Mouse (Mus musculus): Measurements from ENCODE around the gene Necab2.

Gene Necab2

DNA sequence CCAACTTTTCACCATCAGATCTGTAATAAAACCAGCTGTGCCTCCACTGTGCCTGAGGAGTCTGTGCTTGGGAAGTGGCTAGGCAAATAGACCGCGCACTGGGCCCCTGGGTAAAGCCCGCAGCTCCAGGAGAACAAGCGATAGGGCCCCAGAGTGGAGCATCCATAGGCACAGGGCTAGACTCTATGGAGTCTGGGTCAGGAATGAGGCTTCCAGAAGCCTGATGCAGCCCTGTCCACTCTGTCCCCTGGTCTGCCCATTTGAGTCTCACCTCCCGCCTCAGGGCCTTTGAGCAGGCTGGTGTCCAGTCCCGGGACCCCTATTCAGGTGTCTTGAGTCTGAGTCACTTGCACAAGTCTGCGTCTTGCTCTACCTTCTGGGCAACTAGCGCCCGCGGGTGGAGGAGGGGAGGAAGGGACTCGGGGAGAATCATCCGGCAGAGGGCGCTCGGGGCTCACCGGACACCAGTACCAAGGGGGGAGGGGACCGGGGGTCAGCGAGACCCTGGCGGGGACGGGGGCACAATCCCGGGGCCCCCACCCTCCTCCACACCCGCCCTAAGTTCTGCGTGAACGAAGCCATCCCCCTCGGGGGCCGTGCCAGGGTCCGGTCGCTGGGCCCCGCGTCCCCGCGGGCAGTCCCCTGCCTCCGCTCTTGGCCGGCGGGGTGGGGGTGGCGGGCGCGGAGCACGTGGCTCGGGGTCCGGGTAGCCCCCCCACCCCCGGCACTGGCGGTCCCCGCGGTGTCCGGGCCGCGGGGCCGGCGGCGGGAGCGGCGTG lies at the start of gene Necab2:
Necab2 (plus strand) TSS at position 509 of the 779 bp plus-strand sequence.
- peak; percentile 60 to 85 for DNase-seq (ENCODE audit: low spot score in 2 of 2)

DNA sequence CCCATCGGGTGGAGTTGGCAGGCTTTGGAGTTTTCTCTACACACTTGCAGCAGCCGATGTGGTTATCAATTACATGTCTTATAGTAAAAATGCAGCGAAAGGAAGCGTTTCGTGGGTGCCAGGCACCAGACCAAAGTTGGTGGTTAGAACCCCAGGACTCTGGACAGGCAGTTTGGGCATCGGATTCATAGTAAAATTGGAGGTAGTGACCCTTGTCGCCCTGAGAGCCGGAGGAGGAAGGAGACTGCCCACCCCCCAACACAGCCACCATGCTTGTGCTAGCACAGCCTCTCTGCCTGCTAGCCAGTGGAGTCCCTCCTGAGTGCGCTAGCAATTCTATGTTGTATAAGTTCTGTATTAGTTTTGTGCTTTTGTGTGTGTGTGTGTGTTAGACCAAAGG lies 48.0 kb upstream of the Necab2 start:
- no peak for DNase-seq (ENCODE audit: low spot score in 2 of 2)

DNA sequence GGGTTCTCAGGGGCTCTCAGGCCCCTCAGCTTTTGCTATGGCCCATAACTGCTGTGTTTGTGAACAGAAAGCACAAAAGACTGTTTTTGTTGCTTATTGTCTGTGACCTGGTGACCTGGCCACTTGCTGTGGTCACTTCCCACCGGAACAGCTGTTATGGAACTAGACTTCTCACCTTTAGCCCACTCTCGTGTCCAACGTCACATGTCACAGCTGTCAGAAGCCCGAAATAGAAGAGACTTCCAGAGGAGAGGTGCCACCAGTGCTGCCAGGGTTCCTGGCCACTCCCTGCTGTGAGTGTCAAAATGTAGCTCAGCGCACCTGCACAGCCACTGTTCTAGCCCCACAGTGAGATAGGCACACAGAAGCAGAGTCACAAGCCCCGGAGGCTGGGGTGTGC lies 47.3 kb upstream of the Necab2 start:
- DNase-seq (ENCODE audit: low spot score in 2 of 2), result no peak

DNA sequence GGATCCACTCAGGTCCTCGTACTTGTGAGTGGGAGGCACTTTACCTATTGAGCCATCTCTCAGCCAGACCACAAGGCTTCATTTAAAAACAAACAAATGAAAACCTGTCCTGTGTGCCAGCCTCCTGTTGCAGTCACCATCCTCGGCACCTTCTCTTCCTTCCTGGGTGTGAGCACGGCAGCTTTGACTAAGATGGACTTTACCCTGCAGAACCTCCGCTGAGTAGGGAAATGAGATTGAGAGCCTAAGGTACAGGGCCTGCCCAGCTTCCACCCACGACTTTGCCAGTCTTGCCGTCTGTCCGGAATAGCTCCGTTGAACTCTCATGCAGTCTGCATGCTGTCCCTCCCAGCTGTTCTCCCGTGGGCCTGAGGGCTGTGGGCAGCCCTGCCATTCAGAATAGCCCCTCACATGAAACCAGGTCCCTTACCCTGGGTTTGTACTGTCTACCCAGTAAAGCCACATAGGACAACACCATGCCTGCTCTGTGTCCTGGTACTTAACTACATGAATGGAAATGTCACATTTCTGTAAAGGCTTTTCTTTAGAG lies 46.3 kb upstream of the Necab2 start:
- no peak for DNase-seq (ENCODE audit: low spot score in 2 of 2)

DNA sequence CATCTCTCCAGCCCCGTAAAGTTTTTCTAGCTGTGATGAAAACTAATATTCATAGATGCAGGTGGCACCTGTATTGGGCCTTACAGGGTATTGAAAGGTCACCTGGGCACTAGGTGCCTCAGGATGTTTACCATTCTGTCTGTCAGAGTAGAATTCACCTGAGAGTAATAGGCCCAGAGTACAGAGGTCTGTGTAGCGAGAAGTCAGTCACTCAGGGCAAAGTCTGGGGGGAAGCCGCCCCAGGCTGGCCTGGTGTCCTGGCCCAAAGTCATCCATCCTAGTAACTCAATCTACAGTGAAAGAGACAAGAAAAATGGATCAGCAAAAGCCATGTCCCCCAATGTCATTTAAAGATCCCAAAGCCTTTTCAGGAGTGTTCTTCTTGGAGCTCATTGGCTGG lies 45.6 kb upstream of the Necab2 start:
- DNase-seq (ENCODE audit: low spot score in 2 of 2), result no peak

DNA sequence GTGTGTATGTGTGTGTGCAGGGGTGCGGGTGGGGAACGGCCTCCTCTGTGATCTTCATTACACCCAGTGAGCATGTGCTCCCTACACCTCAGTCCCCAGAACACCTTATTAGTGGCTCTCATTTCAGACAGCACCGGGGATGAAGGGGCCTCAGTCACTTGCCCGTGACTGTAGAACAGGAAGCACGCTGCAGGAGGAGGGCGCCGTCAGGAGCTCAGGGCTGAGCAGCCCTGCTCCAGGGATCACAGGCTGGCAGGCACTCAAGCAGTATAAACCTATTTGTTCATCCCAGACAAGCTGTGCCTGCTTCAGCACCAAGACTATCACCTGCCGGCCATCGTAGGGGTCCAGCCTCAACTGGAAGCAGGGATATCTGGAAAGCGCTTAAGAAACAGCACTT lies 42.6 kb upstream of the Necab2 start:
- no peak for DNase-seq (ENCODE audit: low spot score in 2 of 2)

DNA sequence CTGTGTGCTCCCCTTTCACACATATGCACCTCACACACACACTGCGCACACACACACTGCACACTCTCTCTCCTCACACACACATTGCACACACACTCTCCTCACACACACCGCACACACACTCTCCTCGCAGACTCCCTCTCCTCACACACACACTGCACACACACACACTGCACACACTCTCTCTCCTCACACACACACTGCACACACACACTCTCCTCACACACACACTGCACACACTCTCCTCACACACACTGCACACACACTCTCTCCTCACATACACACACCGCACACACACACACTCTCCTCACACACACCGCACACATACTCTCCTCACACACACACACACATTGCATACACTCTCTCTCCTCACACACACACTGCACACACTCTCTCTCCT lies 41.9 kb upstream of the Necab2 start:
- DNase-seq (ENCODE audit: low spot score in 2 of 2), result no peak

DNA sequence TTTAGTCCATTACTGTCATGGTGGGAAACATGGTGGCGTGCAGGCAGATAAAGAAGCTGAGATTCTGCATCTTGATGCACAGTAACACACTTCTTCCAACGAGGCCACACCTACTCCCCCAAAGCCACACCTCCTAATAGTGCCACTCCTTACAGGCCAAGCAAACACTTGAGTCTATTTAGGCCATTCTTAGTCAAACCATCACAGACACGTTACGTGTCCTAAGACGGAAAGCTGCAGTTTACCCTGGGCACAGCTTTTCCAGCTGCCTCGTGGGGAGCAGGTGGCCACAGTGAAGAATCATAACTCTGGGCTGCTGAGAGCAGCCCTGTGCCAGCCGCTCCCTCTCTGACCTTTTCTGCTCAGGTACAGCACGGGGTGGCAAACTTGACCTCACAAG lies 38.2 kb upstream of the Necab2 start:
- DNase-seq (ENCODE audit: low spot score in 2 of 2), result no peak

DNA sequence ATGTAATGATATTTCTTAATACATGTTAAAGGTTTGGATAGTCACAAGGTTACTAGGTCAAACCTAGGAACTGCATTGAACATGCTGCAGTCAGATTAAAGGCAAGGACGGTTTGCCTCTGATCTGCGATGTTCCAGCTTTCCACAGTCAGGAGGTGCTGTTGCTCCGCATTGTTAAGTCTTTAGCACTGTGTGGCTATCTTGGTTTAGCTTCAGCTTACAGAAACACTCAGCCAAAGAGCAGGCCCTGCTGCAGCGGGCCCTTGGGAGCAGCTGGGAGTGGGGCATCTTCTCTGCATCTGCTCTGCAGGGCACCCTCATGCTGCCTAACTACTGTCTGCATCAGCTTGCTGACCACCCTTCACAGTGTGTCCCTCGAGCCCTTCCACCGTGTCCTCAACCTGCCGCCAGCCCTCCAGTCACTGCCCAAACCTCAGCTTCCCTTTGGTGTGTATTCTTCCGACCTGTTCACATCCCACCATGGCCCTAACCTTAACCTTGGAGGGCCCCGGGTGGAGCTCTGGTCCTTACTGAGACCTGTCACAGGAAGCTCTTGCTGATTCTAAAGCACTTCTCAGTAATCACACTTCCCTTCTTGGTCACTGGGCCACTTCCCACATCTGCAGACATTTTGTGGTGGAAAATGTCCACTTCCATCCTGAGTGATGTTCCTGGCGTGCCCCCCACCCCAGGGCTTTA lies 34.3 kb upstream of the Necab2 start:
- no peak for DNase-seq (ENCODE audit: low spot score in 2 of 2)

DNA sequence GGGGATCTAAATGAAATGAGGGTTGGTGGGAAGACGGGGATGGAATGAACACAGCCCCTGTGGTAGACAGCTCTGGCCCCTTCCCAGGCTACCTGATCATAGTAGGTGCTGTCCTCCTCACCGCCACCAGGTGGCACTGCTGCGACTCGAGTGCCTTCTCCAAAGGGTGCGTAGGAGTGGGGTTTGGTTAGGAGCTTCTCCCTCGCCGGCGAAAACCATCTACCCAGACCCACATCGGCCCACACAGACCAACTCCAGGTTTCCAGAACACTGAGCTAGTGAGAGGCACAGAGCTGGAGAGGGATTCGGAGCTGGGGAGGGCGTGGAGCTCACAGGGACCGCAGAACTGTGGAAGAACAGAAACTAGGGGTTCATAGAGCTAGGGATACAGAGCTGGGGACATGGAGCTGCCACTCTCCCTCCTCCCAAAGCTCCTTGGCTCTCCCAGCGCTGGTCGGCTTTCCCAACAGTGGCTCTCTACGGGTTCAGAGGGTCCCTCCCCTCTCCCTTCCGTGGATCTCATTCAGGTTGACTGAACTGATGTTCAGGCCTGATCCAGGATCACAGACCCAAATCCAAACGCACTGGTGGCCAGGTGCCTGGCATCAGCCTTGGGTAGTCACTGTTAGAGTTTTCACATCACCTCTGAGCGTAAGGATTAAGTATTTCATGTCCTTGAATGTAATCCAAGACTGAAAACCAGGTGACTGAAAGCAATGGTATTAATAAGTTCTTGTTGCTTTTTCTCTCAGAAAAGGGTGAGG lies 33.6 kb upstream of the Necab2 start:
- peak; percentile 69 to 84 for DNase-seq (ENCODE audit: low spot score in 2 of 2)

DNA sequence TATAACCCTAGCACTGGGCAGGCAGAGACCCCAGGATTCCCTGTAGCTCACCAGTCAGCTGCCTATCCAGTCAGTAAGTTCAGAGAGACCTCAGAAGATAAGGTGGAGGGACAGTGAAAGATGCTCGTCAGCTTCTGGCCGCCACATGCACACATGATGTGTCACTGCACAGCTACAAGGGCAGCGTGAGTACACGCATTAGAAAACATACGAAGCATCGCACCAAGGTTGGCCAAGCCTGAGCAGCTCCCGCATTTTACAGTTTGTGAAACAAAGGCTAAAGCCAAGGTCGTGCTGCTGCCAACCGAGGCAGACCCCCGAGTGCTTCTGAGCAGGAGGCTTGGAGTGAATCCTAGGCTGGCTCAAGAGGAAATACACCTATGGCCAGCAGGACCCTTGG lies 32.9 kb upstream of the Necab2 start:
- DNase-seq (ENCODE audit: low spot score in 2 of 2), result no peak

DNA sequence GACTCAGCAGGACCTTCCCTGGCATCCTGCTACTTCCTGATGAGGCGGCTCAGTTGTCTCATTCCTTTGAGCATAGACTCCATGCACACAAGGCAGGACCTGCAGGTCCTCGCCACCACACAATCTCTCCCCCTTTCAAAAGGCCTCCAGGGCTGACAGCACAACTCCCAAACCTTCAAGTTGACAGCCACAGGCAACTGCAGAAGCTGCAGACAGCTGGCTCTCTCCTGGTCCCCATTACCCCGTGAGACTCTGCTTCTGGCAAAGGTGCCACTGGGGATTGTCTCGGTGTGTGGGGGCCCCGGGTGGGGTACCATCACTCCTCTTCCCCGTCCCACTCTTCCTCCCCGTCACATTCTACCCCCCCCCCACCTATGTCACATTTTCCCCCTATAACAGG lies 26.2 kb upstream of the Necab2 start:
- no peak for DNase-seq (ENCODE audit: low spot score in 2 of 2)

DNA sequence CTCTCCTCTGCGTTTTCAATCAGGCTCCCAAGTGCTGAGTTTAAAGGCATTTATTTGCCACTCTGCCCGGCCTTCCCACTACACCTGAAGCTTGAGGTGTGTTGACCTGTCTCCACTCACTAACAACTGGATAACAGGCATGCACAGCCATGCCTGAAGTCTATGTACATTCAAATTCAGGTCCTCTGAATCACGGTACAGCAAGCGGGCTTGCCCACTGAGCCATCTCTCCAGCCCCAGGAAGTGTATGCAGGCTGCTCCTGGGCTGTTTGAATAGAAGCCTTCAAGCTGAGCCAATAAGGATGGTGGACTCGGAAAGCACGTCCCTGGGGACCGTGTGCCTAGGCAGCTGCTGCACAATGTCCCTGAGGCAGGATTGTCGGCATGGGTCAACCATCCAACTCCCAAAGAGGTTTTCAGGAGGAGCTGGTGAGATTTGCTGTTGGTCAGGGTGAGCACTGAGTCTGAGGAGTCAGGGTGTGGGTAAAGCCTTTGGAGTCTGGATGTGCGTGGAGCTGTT lies 24.9 kb upstream of the Necab2 start:
- no peak for DNase-seq (ENCODE audit: low spot score in 2 of 2)

DNA sequence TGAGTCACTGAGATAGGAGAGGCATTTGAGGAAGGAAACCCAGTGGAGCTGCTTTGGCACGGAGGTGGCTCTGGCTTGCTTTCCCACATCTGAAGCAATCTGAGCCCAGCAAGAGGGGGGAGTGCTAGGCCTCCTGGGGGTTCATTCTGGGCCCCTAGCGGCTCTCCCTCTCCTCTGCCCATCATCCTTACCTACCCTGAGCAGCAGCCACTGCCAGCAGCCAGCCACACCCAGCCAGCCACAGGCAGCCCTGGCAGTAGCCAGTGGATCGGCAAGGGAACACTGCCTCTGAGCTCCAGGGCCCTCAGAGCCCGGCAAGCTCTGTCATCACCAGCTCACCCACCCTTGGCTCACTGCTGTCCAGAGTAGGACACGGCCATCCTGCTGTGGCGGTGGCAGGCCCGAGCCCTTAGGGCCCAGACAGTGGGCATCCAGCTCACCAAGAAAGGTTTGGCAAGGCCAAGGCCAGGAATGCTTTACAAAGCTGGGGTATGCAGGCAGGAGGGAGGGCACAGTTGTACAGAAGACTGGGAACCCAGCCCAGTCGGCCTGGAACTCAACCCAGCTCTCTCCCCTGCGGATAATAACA lies 24.3 kb upstream of the Necab2 start:
- DNase-seq (ENCODE audit: low spot score in 2 of 2), result no peak

DNA sequence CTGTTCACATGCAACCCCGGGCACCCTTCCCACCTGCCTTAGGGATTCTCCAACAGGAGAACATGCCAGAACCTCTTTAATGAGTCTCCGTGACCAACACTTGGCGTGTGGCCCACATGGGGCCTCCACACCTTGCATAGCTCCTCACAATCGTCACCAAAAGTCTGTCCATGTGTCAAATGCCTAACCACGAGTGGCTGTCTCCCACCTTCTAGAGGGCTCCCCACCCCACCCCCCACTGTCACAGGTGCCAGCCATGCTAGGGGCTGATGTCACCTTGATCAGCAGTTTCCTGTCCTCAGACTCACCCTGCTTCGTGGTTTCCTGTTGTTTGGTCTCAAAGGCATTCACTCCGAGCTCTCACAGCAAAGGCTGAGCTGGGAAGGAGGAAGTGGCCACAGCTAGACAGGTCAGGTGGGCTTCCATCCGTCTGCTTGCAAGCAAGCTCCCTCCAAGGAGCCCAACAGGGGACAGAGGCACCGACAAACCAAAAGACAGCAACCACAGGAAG lies 22.8 kb upstream of the Necab2 start:
- DNase-seq (ENCODE audit: low spot score in 2 of 2), result peak in 1 of 2 experiments; percentile 78

DNA sequence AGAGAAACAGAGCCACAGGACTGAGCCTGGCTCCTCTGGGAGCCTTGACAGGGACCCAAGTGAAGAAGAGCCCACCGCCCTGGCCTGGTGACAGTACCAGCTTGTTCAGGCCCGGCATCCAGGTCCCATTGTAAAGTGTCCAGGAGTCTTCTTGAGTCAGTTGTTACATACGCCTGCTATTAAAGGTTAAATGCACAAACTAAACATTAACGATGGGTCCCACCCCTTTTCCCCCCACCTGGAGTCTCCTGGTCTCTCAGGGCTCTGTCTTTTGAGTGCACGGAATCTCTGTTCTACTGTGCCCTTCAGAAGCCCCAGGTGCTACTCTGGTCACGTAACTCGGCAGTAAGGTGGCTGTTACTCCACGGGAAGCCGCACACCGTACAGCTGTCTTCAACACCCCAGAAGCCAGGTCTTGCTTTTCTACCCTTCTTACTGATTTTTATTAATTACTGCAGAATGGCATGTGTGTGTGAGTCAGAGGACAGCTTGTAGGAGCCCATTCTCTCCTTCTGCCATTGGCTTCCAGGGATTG lies 22.3 kb upstream of the Necab2 start:
- DNase-seq (ENCODE audit: low spot score in 2 of 2), result no peak

DNA sequence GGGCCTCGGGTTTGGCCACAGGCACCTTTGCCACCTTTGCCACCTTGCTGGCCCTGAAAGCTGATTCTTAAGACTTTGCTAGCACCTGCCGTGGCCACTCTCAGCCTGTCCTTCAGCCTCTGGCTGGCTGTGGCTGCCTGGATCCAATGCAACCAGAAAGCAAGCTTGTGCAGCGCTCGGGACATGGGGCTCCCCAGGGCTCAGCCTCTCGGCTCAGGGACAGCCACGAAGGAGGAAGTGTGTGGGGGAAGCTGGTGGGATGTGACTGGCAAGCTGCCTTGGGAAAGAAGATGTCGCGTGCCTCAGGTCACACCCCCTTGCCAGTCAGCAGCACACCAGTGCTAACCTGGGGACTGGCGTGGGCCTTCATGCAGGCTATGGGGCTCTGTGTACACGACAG lies 21.8 kb upstream of the Necab2 start:
- no peak for DNase-seq (ENCODE audit: low spot score in 2 of 2)

DNA sequence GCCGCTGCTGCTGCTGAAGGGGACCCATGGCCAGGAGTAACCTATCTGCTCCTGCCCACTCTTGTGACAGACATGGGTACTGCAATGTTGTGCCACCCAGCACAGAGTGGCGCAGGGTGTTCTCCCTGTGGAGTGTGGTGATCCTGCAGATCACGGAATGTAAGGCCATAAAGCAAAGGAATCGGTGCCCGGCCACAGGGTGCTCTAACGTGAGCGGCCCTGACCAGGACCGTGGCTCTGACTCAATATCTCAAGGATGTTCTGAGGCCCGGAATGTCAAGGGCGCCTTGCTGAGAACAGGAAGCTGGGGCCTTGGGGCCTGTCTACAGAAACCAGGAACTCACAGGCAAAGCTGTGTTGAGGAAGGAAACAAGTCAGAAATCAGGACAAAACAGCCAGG lies 21.0 kb upstream of the Necab2 start:
- DNase-seq (ENCODE audit: low spot score in 2 of 2), result peak in 1 of 2 experiments; percentile 59

DNA sequence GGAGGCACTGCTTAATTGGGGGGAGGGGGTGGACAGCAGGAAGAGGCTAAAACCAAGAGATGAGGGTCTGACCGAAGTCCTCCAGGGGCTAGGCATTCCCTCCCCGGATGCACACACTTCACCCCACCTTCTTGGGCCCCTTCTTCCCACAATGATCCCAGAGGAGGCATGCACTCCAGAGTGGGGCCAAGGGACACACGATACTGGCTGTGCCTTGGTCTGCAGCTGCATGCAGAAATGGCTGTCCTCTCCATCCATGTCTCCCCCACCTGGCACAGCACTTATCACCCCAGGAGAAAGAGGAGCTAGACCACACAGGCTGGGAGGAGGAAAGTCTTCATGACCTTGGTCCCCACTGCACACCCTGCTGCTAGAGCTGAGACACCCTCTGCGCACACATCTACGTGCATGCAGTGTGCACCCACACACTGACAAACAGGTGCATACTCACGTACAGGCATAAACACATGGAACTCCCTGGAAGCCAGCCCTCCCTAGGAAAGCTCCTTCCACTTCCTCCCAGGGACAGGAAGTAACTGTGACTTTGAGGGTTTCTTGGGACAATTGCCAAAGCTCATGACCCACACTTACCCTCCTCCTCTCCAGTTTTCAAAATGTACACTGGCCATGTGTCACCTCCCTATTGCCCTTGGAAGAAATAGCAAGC lies 20.3 kb upstream of the Necab2 start:
- no peak for DNase-seq (ENCODE audit: low spot score in 2 of 2)

DNA sequence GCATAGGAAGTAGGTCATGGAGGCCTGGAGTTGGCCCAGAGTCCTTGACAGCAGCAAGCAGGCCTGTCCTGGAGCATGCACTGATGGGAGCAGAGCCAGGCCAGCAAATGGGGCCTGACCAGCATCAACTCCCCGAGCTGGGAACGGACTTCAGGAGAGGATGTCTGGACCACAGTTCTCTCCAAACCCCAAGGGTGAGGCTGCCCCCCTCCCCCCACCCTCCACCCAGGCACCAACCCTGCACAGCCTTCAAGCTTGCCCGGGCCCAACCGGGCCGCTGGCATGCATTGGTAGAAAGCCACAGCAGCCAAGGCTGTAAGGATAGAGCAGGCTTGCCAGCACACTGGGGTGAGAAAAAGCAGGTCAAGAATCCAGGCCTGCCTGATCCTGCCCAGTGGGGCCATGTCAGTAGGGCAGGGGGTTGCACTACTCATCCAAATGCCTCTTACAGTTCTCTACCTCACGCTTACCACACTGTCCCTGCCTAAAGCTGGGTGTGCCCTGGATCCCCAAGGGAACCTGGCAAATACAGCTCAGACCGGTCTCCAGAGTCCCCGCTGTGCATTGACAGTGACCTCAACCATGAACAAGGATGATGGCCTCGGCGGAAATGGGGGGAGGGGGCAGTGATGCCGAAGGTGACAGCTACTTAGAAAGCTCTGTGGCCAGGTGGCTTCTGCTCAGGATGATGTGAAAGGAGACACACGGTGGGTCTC lies 18.7 kb upstream of the Necab2 start:
- peak in 1 of 2 experiments; percentile 49 for DNase-seq (ENCODE audit: low spot score in 2 of 2)
